Mouse (Mus musculus) thymus, adult 2 months (tissue): Measurements from ENCODE around the gene Syce3. TPM values are rescaled to one million over a fixed set of nuclear protein-coding genes. Genes with fewer than 3 reads are reported as not detected.

Source experiments
- DNase-seq: peaks from one replicate; pipeline ENCODE4 v3.0.0; 2021
- H3K27ac ChIP-seq: fragments of 200-500 bp; 2 replicates; pipeline ENCODE4 v1.5.1; 2012; ENCODE audit warnings: low read length, control low read depth; ENCODE audit not compliant: control insufficient read depth, insufficient read depth
- H3K27me3 ChIP-seq: fragments of 200-500 bp; 2 replicates; pipeline ENCODE4 v1.6.1; 2012; ENCODE audit warnings: mild to moderate bottlenecking, low read length, moderate library complexity, mixed read lengths; ENCODE audit not compliant: control insufficient read depth, insufficient read depth
- H3K36me3 ChIP-seq: fragments of 200-500 bp; 2 replicates; pipeline ENCODE4 v1.6.1; 2012; ENCODE audit warnings: mild to moderate bottlenecking, low read length, moderate library complexity; ENCODE audit not compliant: control insufficient read depth, insufficient read depth
- H3K4me1 ChIP-seq: fragments of 200-500 bp; replicated peaks from 2 replicates; pipeline ENCODE4 v1.6.1; 2012; ENCODE audit warnings: low read length; ENCODE audit not compliant: control insufficient read depth, insufficient read depth
- H3K4me3 ChIP-seq: fragments of 200-500 bp; 2 replicates; pipeline ENCODE4 v1.5.1; 2012; ENCODE audit warnings: mild to moderate bottlenecking, low read length, control low read depth, moderate library complexity; ENCODE audit not compliant: control insufficient read depth, insufficient read depth
- CTCF ChIP-seq: fragments of 200-500 bp; IDR thresholded peaks from 2 replicates; pipeline ENCODE4 v1.5.1; 2012; ENCODE audit warnings: mild to moderate bottlenecking, control low read depth, low read length, moderate library complexity, borderline replicate concordance; ENCODE audit not compliant: control insufficient read depth, poor library complexity, insufficient read depth; ENCODE audit errors: extremely low read depth
- POLR2A ChIP-seq: fragments of 200-500 bp; IDR thresholded peaks from 2 replicates; pipeline ENCODE4 v1.6.1; 2012; ENCODE audit warnings: mild to moderate bottlenecking, low read length, control low read depth, moderate library complexity; ENCODE audit not compliant: control insufficient read depth, poor library complexity, insufficient read depth; ENCODE audit errors: extremely low read depth
- WGBS: fragments of 180-500 bp; shearing (Covaris S2); methylation state at CpG from one replicate; pipeline ENCODE4 v1.1.7; 2018; 5-methylcytosine and 5-hydroxymethylcytosine counted together
- polyA plus RNA-seq: library from polyadenylated mRNA; depleted of rRNA; stranded (reverse); fragments of >200 nt; gene quantifications from 2 replicates; pipeline ENCODE4 v1.2.3, GENCODE M21; 2012

The Syce3 gene
- polyA plus RNA-seq, 1 experiment = not detected

- H3K4me1 ChIP-seq = peaks cover 14% of the 10 kb centered on the region
- no peaks in the 10 kb centered on the region for H3K27me3 ChIP-seq
- H3K4me3 ChIP-seq = no peak within 1 kb of the TSS
- WGBS = 97% methylated on average over 7 of the region's 7 CpGs
- TF ChIP-seq POLR2A (no peak), CTCF (no peak)
- DNase-seq = no peak
- H3K36me3 ChIP-seq = no peaks in the 10 kb centered on the region
- no peak within 1 kb of the TSS for H3K27ac ChIP-seq
These were observed 25.7 kb downstream of the Syce3 start, which contains the start of gene Klhdc7b for GRCm38 (mm10) chr15:89384617-89385016. Klhdc7b (plus strand) TSS chr15:89384917.

GRCm38 (mm10) chr15:89379429-89379828, 30.9 kb downstream of the Syce3 start:
- no peak for TF ChIP-seq POLR2A
- TF ChIP-seq CTCF = no peak
- Histone ChIP-seq H3K4me1 (peaks cover 24% of the 10 kb centered on the region), H3K36me3 (no peaks in the 10 kb centered on the region), H3K4me3 (peak overlapping the region; percentile 72), H3K27me3 (no peaks in the 10 kb centered on the region), H3K27ac (no peak overlapping the region)
- peak; percentile 38 for DNase-seq
- WGBS = 4% methylated on average over 10 of the region's 10 CpGs

- TF ChIP-seq POLR2A (peak; percentile 37; the same call in 1 of the 2 replicates), CTCF (no peak)
- WGBS = 2% methylated on average over 33 of the region's 33 CpGs
- peak; percentile 50 for DNase-seq
- Histone ChIP-seq H3K4me1 (peaks cover 26% of the 10 kb centered on the region), H3K36me3 (no peaks in the 10 kb centered on the region), H3K27me3 (no peaks in the 10 kb centered on the region), H3K4me3 (peak within 1 kb of the TSS; percentile 72), H3K27ac (no peak within 1 kb of the TSS)
These were observed 31.4 kb downstream of the Syce3 start, which contains the start of gene Odf3b for GRCm38 (mm10) chr15:89378831-89379401. Odf3b (minus strand) TSS chr15:89379282.

GRCm38 (mm10) chr15:89377938-89378828, 32.1 kb downstream of the Syce3 start:
- TF ChIP-seq CTCF (no peak), POLR2A (no peak; the same call in 1 of the 2 replicates)
- 21% methylated on average over 46 of the region's 46 CpGs for WGBS
- no peak overlapping the region for H3K27ac ChIP-seq
- no peaks in the 10 kb centered on the region for H3K36me3 ChIP-seq
- DNase-seq = no peak
- H3K27me3 ChIP-seq = no peaks in the 10 kb centered on the region
- peaks cover 28% of the 10 kb centered on the region for H3K4me1 ChIP-seq
- H3K4me3 ChIP-seq = peak overlapping the region; percentile 72

- no peaks in the 10 kb centered on the region for H3K36me3 ChIP-seq
- DNase-seq = no peak
- 41% methylated on average over 18 of the region's 18 CpGs for WGBS
- H3K27me3 ChIP-seq = no peaks in the 10 kb centered on the region
- H3K4me3 ChIP-seq = no peak overlapping the region
- TF ChIP-seq CTCF (no peak), POLR2A (peak; percentile 15; the same call in 1 of the 2 replicates)
- H3K27ac ChIP-seq = no peak overlapping the region
- peaks cover 32% of the 10 kb centered on the region for H3K4me1 ChIP-seq
These were observed 32.9 kb downstream of the Syce3 start for GRCm38 (mm10) chr15:89377362-89377761.

GRCm38 (mm10) chr15:89376957-89377356, 33.3 kb downstream of the Syce3 start, which contains the start of gene Tymp:
Tymp (minus strand) TSS chr15:89377039.
- no peak within 1 kb of the TSS for H3K27ac ChIP-seq
- WGBS = 91% methylated on average over 16 of the region's 16 CpGs
- TF ChIP-seq POLR2A = no peak
- TF ChIP-seq CTCF = no peak
- peaks cover 32% of the 10 kb centered on the region for H3K4me1 ChIP-seq
- DNase-seq = no peak
- no peaks in the 10 kb centered on the region for H3K27me3 ChIP-seq
- peaks cover under 1% of the 10 kb centered on the region; the same call in 1 of the 2 replicates for H3K36me3 ChIP-seq
- no peak within 1 kb of the TSS for H3K4me3 ChIP-seq
